Mouse (Mus musculus) neural tube, embryonic 14.5 days (tissue): ENCODE data around the gene Gm10283. TPM values are rescaled to one million over a fixed set of nuclear protein-coding genes. Genes with fewer than 3 reads are reported as not detected.

ENCODE experiments used
- ATAC-seq: fragments of 200-750 bp; cut with Nextera tagmentation; 2 replicates; pipeline ENCODE4 v1.8.0; 2017; ENCODE audit warnings: low read depth, mild to moderate bottlenecking, moderate TSS enrichment, moderate library complexity
- H3K27ac ChIP-seq: fragments of 300-500 bp; sonication (generic); 2 replicates; pipeline ENCODE4 v1.5.1; 2014; ENCODE audit warnings: low read depth, mild to moderate bottlenecking, control low read depth, low read length, moderate library complexity, mixed read lengths
- H3K27me3 ChIP-seq: fragments of 300-500 bp; sonication (generic); 2 replicates; pipeline ENCODE4 v1.6.1; 2014; ENCODE audit warnings: low read length; ENCODE audit not compliant: control insufficient read depth, insufficient read depth
- H3K36me3 ChIP-seq: fragments of 300-500 bp; sonication (generic); 2 replicates; pipeline ENCODE4 v1.6.1; 2014; ENCODE audit warnings: low read length, mixed read lengths; ENCODE audit not compliant: control insufficient read depth, insufficient read depth
- H3K4me1 ChIP-seq: fragments of 300-500 bp; sonication (generic); 2 replicates; pipeline ENCODE4 v1.6.1; 2014; ENCODE audit warnings: low read length; ENCODE audit not compliant: control insufficient read depth, insufficient read depth
- H3K4me2 ChIP-seq: fragments of 300-500 bp; sonication (generic); 2 replicates; pipeline ENCODE4 v1.6.1; 2014; ENCODE audit warnings: mild to moderate bottlenecking, low read depth, low read length, control low read depth
- H3K4me3 ChIP-seq: fragments of 300-500 bp; sonication (generic); 2 replicates; pipeline ENCODE4 v1.5.1; 2014; ENCODE audit warnings: low read depth, low read length, control low read depth, mixed read lengths
- H3K9ac ChIP-seq: fragments of 300-500 bp; sonication (generic); replicated peaks from 2 replicates; pipeline ENCODE4 v1.6.1; 2014; ENCODE audit warnings: low read depth, mild to moderate bottlenecking, control low read depth, low read length, mixed read lengths
- H3K9me3 ChIP-seq: fragments of 300-500 bp; sonication (generic); 2 replicates; pipeline ENCODE4 v1.6.1; 2016; ENCODE audit warnings: low read length; ENCODE audit not compliant: control insufficient read depth
- WGBS: fragments of 180-500 bp; shearing (Covaris S2); extraction: QIAGEN DNeasy Blood & Tissue Kit; methylation state at CpG from one replicate; pipeline ENCODE4 v1.1.7; 2014; 5-methylcytosine and 5-hydroxymethylcytosine counted together
- polyA plus RNA-seq: library from polyadenylated mRNA; unstranded; fragments of >200 nt; fragmentation: Nextera tagmentation; extraction: Ambion mirVana; gene quantifications from 2 replicates; pipeline ENCODE4 v1.2.1, GENCODE M21; 2014

Gm10283 gene
- polyA plus RNA-seq, 1 experiment from 2014 or later, result not detected

- Histone ChIP-seq H3K4me2 (peak overlapping the region; percentile 26; the same call in 1 of the 2 replicates), H3K4me3 (no peak overlapping the region), H3K9ac (no peak overlapping the region), H3K9me3 (no peaks in the 10 kb centered on the region), H3K27me3 (no peaks in the 10 kb centered on the region), H3K27ac (no peak overlapping the region), H3K36me3 (no peaks in the 10 kb centered on the region), H3K4me1 (no peaks in the 10 kb centered on the region)
- WGBS, result 35% methylated on average over 15 of the region's 15 CpGs
- peak; percentile 91 for ATAC-seq
Observed at GRCm38 (mm10) chr8:60466686-60467335, 36.2 kb downstream of the Gm10283 start.

GRCm38 (mm10) chr8:60449296-60449695 is 53.7 kb downstream of the Gm10283 start:
- Histone ChIP-seq H3K9ac (no peak overlapping the region), H3K9me3 (no peaks in the 10 kb centered on the region), H3K4me2 (no peak overlapping the region), H3K27me3 (no peaks in the 10 kb centered on the region), H3K4me3 (no peak overlapping the region), H3K36me3 (no peaks in the 10 kb centered on the region), H3K4me1 (no peaks in the 10 kb centered on the region), H3K27ac (no peak overlapping the region)
- 77% methylated on average over 2 of the region's 2 CpGs for WGBS
- ATAC-seq, result no peak

- WGBS, result 70% methylated on average over 6 of the region's 6 CpGs
- Histone ChIP-seq H3K9me3 (no peaks in the 10 kb centered on the region), H3K4me3 (no peak overlapping the region), H3K27ac (no peak overlapping the region), H3K9ac (no peak overlapping the region), H3K36me3 (no peaks in the 10 kb centered on the region), H3K27me3 (no peaks in the 10 kb centered on the region), H3K4me2 (no peak overlapping the region), H3K4me1 (no peaks in the 10 kb centered on the region)
- peak; percentile 80; the same call in 1 of the 2 replicates for ATAC-seq
Observed at GRCm38 (mm10) chr8:60444989-60445388, 58.0 kb downstream of the Gm10283 start.

- H3K27me3 ChIP-seq, result no peaks in the 10 kb centered on the region
- no peak for ATAC-seq
- no peak overlapping the region for H3K4me3 ChIP-seq
- H3K4me1 ChIP-seq, result no peaks in the 10 kb centered on the region
- H3K4me2 ChIP-seq, result no peak overlapping the region
- whole genome bisulfite sequencing, result 26% methylated on average over 3 of the region's 3 CpGs
- no peak overlapping the region for H3K9ac ChIP-seq
- H3K36me3 ChIP-seq, result no peaks in the 10 kb centered on the region
- no peaks in the 10 kb centered on the region for H3K9me3 ChIP-seq
- no peak overlapping the region for H3K27ac ChIP-seq
Observed at GRCm38 (mm10) chr8:60438557-60438956, 64.4 kb downstream of the Gm10283 start.

GRCm38 (mm10) chr8:60436872-60437271 is 66.1 kb downstream of the Gm10283 start:
- no peak overlapping the region for H3K4me2 ChIP-seq
- no peak overlapping the region for H3K27ac ChIP-seq
- no peaks in the 10 kb centered on the region for H3K27me3 ChIP-seq
- H3K4me1 ChIP-seq, result no peaks in the 10 kb centered on the region
- H3K4me3 ChIP-seq, result no peak overlapping the region
- 91% methylated on average over 3 of the region's 3 CpGs for WGBS
- no peak for ATAC-seq
- no peaks in the 10 kb centered on the region for H3K36me3 ChIP-seq
- no peak overlapping the region for H3K9ac ChIP-seq
- H3K9me3 ChIP-seq, result no peaks in the 10 kb centered on the region

GRCm38 (mm10) chr8:60432649-60433048 is 70.3 kb downstream of the Gm10283 start:
- H3K36me3 ChIP-seq, result no peaks in the 10 kb centered on the region
- no peak overlapping the region for H3K9ac ChIP-seq
- 99% methylated on average over 5 of the region's 5 CpGs for WGBS
- no peak overlapping the region for H3K4me3 ChIP-seq
- ATAC-seq, result no peak
- no peaks in the 10 kb centered on the region for H3K9me3 ChIP-seq
- H3K27me3 ChIP-seq, result no peaks in the 10 kb centered on the region
- no peak overlapping the region for H3K4me2 ChIP-seq
- no peaks in the 10 kb centered on the region for H3K4me1 ChIP-seq
- H3K27ac ChIP-seq, result no peak overlapping the region

GRCm38 (mm10) chr8:60406358-60406757 is 96.6 kb downstream of the Gm10283 start:
- H3K27ac ChIP-seq, result no peak overlapping the region
- no peaks in the 10 kb centered on the region for H3K9me3 ChIP-seq
- ATAC-seq, result peak; percentile 91
- no peaks in the 10 kb centered on the region for H3K36me3 ChIP-seq
- H3K9ac ChIP-seq, result no peak overlapping the region
- no peak overlapping the region for H3K4me2 ChIP-seq
- 0 out of 2 replicates have a peak, but pooled peaks cover 2% of the 10 kb centered on the region for H3K4me1 ChIP-seq
- WGBS, result 52% methylated on average over 8 of the region's 8 CpGs
- H3K4me3 ChIP-seq, result no peak overlapping the region
- H3K27me3 ChIP-seq, result no peaks in the 10 kb centered on the region

GRCm38 (mm10) chr8:60404994-60405548 is 97.9 kb downstream of the Gm10283 start:
- Histone ChIP-seq H3K27me3 (no peaks in the 10 kb centered on the region), H3K27ac (no peak overlapping the region), H3K9ac (no peak overlapping the region), H3K4me3 (no peak overlapping the region), H3K4me1 (0 out of 2 replicates have a peak, but pooled peaks cover 2% of the 10 kb centered on the region), H3K9me3 (no peaks in the 10 kb centered on the region), H3K4me2 (no peak overlapping the region), H3K36me3 (no peaks in the 10 kb centered on the region)
- WGBS, result 66% methylated on average over 6 of the region's 6 CpGs
- ATAC-seq, result no peak

- Histone ChIP-seq H3K9me3 (no peaks in the 10 kb centered on the region), H3K9ac (no peak overlapping the region), H3K4me1 (no peaks in the 10 kb centered on the region), H3K4me3 (no peak overlapping the region), H3K4me2 (no peak overlapping the region), H3K27me3 (no peaks in the 10 kb centered on the region), H3K27ac (no peak overlapping the region), H3K36me3 (no peaks in the 10 kb centered on the region)
- WGBS, result 89% methylated on average over 4 of the region's 4 CpGs
- ATAC-seq, result no peak
Observed at GRCm38 (mm10) chr8:60393675-60394074, 109.3 kb downstream of the Gm10283 start.
